Mouse (Mus musculus): ENCODE measurements around the gene Clca3a1. TPM values are rescaled to one million over a fixed set of nuclear protein-coding genes. Genes with fewer than 3 reads are reported as not detected.
"Not testable (repeated sequence)": the region's sequence is repeated elsewhere in the genome, so short reads cannot be mapped to it uniquely, and the experiment has no call there.

Clca3a1 gene
- total RNA-seq, 2 experiments from 2014 or later, result 0.14 to 0.23 TPM

GRCm38 (mm10) chr3:144736831-144737230, 23.9 kb downstream of the Clca3a1 start:
- intact Hi-C loops (cut with DNase I), result no loop called here
- peak; percentile 61 for TF ChIP-seq CTCF (IDR thresholded peaks at IDR 0.05)
- DNase-seq (ENCODE audit: extremely low spot score in 1 of 2, low spot score in 2 of 2), result peak; percentile 33 to 49
- Histone ChIP-seq H3K4me3 (no peak overlapping the region), H3K27ac (no peak overlapping the region)

GRCm38 (mm10) chr3:144723455-144723854, 37.3 kb downstream of the Clca3a1 start:
- Histone ChIP-seq H3K4me3 (no peak overlapping the region), H3K27ac (no peak overlapping the region)
- DNase-seq (ENCODE audit: extremely low spot score in 1 of 2, low spot score in 2 of 2), result peak; percentile 61 to 71
- peak; percentile 75 for TF ChIP-seq CTCF (IDR thresholded peaks at IDR 0.05)
- intact Hi-C loops (cut with DNase I), result no loop called here

GRCm38 (mm10) chr3:144722566-144722965, 38.2 kb downstream of the Clca3a1 start:
- intact Hi-C loops (cut with DNase I); H3K4me3 ChIP-seq; DNase-seq (ENCODE audit: extremely low spot score in 1 of 2, low spot score in 2 of 2); H3K27ac ChIP-seq: not testable (repeated sequence)

GRCm38 (mm10) chr3:144721860-144722256, 38.9 kb downstream of the Clca3a1 start:
- intact Hi-C loops (cut with DNase I), result loop anchor here (2.0 kb wide), 1 partner anchor 269 kb away; no protein-coding TSS in a partner anchor
- H3K4me3 ChIP-seq, result no peak overlapping the region
- no peak overlapping the region; the same call in 1 of the 2 replicates for H3K27ac ChIP-seq
- no peak for TF ChIP-seq CTCF (IDR thresholded peaks at IDR 0.05)
- DNase-seq (ENCODE audit: extremely low spot score in 1 of 2, low spot score in 2 of 2), result no peak

GRCm38 (mm10) chr3:144721077-144721859, 39.5 kb downstream of the Clca3a1 start:
- no peak for TF ChIP-seq CTCF (IDR thresholded peaks at IDR 0.05)
- DNase-seq (ENCODE audit: extremely low spot score in 1 of 2, low spot score in 2 of 2), result no peak
- intact Hi-C loops (cut with DNase I), result loop anchor here (2.0 kb wide), 1 partner anchor 268 kb away; no protein-coding TSS in a partner anchor
- Histone ChIP-seq H3K27ac (peak overlapping the region; percentile 94), H3K4me3 (peak overlapping the region; percentile 67)

- Histone ChIP-seq H3K4me3 (peak within 1 kb of the TSS; percentile 67), H3K27ac (peak within 1 kb of the TSS; percentile 94)
- no peak; the same call in none of the 2 replicates for TF ChIP-seq CTCF (IDR thresholded peaks at IDR 0.05)
- DNase-seq (ENCODE audit: extremely low spot score in 1 of 2, low spot score in 2 of 2), result peak; percentile 96 to 100
- intact Hi-C loops (cut with DNase I), result loop anchor here (1.0 to 10.0 kb wide), 5 partner anchors 28 to 515 kb away; partner anchors contain the start of genes Hs2st1, Lmo4, Odf2l and Selenof
These were observed 40.7 kb downstream of the Clca3a1 start, which contains the start of gene Sh3glb1 for GRCm38 (mm10) chr3:144719901-144720747. TSS of gene Sh3glb1 (minus strand) at chr3:144720335.

- Histone ChIP-seq H3K4me3 (peak overlapping the region; percentile 67), H3K27ac (peak overlapping the region; percentile 94)
- peak; percentile 46 to 56 for DNase-seq (ENCODE audit: extremely low spot score in 1 of 2, low spot score in 2 of 2)
- no peak for TF ChIP-seq CTCF (IDR thresholded peaks at IDR 0.05)
- intact Hi-C loops (cut with DNase I), result loop anchor here (10.0 kb wide), 2 partner anchors 396 to 514 kb away; partner anchors contain the start of genes Lmo4 and Odf2l
These were observed 41.5 kb downstream of the Clca3a1 start for GRCm38 (mm10) chr3:144719088-144719900.

- intact Hi-C loops (cut with DNase I), result loop anchor here (10.0 kb wide), 2 partner anchors 396 to 514 kb away; partner anchors contain the start of genes Lmo4 and Odf2l
- no peak for TF ChIP-seq CTCF (IDR thresholded peaks at IDR 0.05)
- Histone ChIP-seq H3K4me3 (peak overlapping the region; percentile 67), H3K27ac (peak overlapping the region; percentile 94)
- DNase-seq (ENCODE audit: extremely low spot score in 1 of 2, low spot score in 2 of 2), result no peak
These were observed 42.1 kb downstream of the Clca3a1 start for GRCm38 (mm10) chr3:144718706-144719087.

- intact Hi-C loops (cut with DNase I), result loop anchor here (10.0 kb wide), 2 partner anchors 397 to 513 kb away; partner anchors contain the start of genes Lmo4 and Odf2l
- no peak for DNase-seq (ENCODE audit: extremely low spot score in 1 of 2, low spot score in 2 of 2)
- H3K27ac ChIP-seq, result no peak overlapping the region
- no peak for TF ChIP-seq CTCF (IDR thresholded peaks at IDR 0.05)
- peak overlapping the region; percentile 67; the same call in 1 of the 2 replicates for H3K4me3 ChIP-seq
These were observed 42.9 kb downstream of the Clca3a1 start for GRCm38 (mm10) chr3:144717835-144718234.

- H3K4me3 ChIP-seq, result no peak overlapping the region
- H3K27ac ChIP-seq, result no peak overlapping the region
- DNase-seq (ENCODE audit: extremely low spot score in 1 of 2, low spot score in 2 of 2), result no peak
- no peak for TF ChIP-seq CTCF (IDR thresholded peaks at IDR 0.05)
- intact Hi-C loops (cut with DNase I), result loop anchor here (10.0 kb wide), 2 partner anchors 398 to 512 kb away; partner anchors contain the start of genes Lmo4 and Odf2l
These were observed 43.7 kb downstream of the Clca3a1 start for GRCm38 (mm10) chr3:144717121-144717520.
